Mouse (Mus musculus) MEL (cell line): ENCODE data around the gene B430305J03Rik.

Experiments used
- HCFC1 ChIP-seq: IDR thresholded peaks from 2 replicates; pipeline ENCODE4 v1.6.1; 2012; ENCODE audit warnings: low read depth, mild to moderate bottlenecking, inconsistent platforms, low read length, improper control_type of control experiment, moderate library complexity
- TCF12 ChIP-seq: IDR thresholded peaks from 2 replicates; pipeline ENCODE4 v1.6.1; 2014; ENCODE audit warnings: low read depth, mild to moderate bottlenecking, inconsistent platforms, low read length, improper control_type of control experiment, moderate library complexity

- TF ChIP-seq TCF12 (no peak), HCFC1 (no peak)
Observed at GRCm38 (mm10) chr3:61364661-61364977, 1.1 kb downstream of the B430305J03Rik start.
